12 mouse cellular contexts compared by ENCODE assay signal in the genomic region with DNA sequence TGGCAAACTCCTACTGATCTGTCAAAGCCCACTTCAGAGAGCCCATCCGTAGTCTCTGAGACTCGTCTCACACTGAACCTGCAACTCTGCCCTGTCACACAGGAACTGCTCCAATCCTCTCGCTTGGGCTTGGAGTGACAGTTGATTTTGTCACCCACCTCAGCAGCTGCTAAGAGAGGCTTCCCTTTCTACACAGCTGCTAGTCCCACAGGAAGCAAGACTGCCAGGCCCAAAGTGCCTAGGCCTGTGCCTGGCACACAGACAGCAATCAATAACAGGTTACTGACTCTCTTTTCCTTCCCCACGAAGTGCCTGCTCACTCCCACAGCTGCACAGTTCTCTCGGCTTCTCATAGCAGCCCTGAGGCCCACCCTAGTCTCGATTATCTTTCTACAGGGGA. TPM values are rescaled to one million over a fixed set of nuclear protein-coding genes. Genes with fewer than 3 reads are reported as not detected.
DNase-seq lines count a peak whose midpoint lies in the region; ATAC-seq lines count a peak whose summit lies in the region.
"Had no signal": no experiment of that assay in that cellular context is flagged by ENCODE, and none has a peak within 500 bp of the region (broad histone marks: within the 10 kb centered on the region; RNA-seq: fewer than 3 reads in every experiment).

No protein-coding gene starts in this region.

- 47% methylated on average over 6 of the region's 6 CpGs for WGBS in lung, embryonic 15.5 days
- WGBS in hindbrain, embryonic 15.5 days: 73% methylated on average over 6 of the region's 6 CpGs
- 73% methylated on average over 6 of the region's 6 CpGs for WGBS in midbrain, embryonic 12.5 days

- H3K9ac ChIP-seq in lung, embryonic 15.5 days: peak overlapping the region; percentile 83; the same call in 1 of the 2 replicates
- peak overlapping the region; percentile 95; the same call in 1 of the 2 replicates for H3K9ac ChIP-seq in hindbrain, embryonic 15.5 days
- H3K9ac ChIP-seq in midbrain, embryonic 12.5 days (replicated peaks): no peak overlapping the region

- H3K27me3 ChIP-seq in lung, embryonic 15.5 days: no peaks in the 10 kb centered on the region
- no peaks in the 10 kb centered on the region for H3K27me3 ChIP-seq in hindbrain, embryonic 15.5 days
- H3K27me3 ChIP-seq in midbrain, embryonic 12.5 days: no peaks in the 10 kb centered on the region

- H3K4me2 ChIP-seq in lung, embryonic 15.5 days: peak overlapping the region; percentile 75
- peak overlapping the region; percentile 92; the same call in 1 of the 2 replicates for H3K4me2 ChIP-seq in hindbrain, embryonic 15.5 days
- H3K4me2 ChIP-seq in midbrain, embryonic 12.5 days (replicated peaks): peak overlapping the region; percentile 90

- no peak for DNase-seq in lung, postnatal 4 days
- DNase-seq in thymus, postnatal 14 days: peak; percentile 48
- DNase-seq in adrenal gland, postnatal 14 days: no peak
- DNase-seq in cerebellum, adult 9-11 months: no peak
- DNase-seq: gastrocnemius, postnatal 25 days; heart, postnatal 14 days; layer of hippocampus, postnatal 36 days had no signal

- peak overlapping the region; percentile 92; the same call in 1 of the 2 replicates for H3K27ac ChIP-seq in lung, embryonic 15.5 days
- H3K27ac ChIP-seq in hindbrain, embryonic 15.5 days (replicated peaks): no peak overlapping the region
- no peak overlapping the region for H3K27ac ChIP-seq in midbrain, embryonic 12.5 days (replicated peaks)

- H3K4me3 ChIP-seq in lung, embryonic 15.5 days: peak overlapping the region; percentile 86; the same call in 1 of the 2 replicates
- H3K4me3 ChIP-seq in hindbrain, embryonic 15.5 days: peak overlapping the region; percentile 83; the same call in 1 of the 2 replicates
- peak overlapping the region; percentile 98; the same call in 1 of the 2 replicates for H3K4me3 ChIP-seq in midbrain, embryonic 12.5 days
- H3K4me3 ChIP-seq: megakaryocyte, embryonic 14.5 days had no signal

- H3K4me1 ChIP-seq in lung, embryonic 15.5 days: peaks cover 38% of the 10 kb centered on the region
- H3K4me1 ChIP-seq in hindbrain, embryonic 15.5 days (replicated peaks): peaks cover 45% of the 10 kb centered on the region
- H3K4me1 ChIP-seq in midbrain, embryonic 12.5 days: peaks cover 23% of the 10 kb centered on the region

- no peak for ATAC-seq in lung, embryonic 15.5 days (ENCODE audit: borderline replicate concordance, extremely low read depth, low FRiP score, low TSS enrichment)
- no peak for ATAC-seq in hindbrain, embryonic 15.5 days (ENCODE audit: low FRiP score, low read depth)
- no peak for ATAC-seq in midbrain, embryonic 12.5 days (ENCODE audit: low FRiP score, low read depth)
- ATAC-seq in CD4-positive, CD25-positive, alpha-beta regulatory T cell, adult 4 months: no peak

- peaks cover 5% of the 10 kb centered on the region; the same call in 1 of the 2 replicates for H3K36me3 ChIP-seq in lung, embryonic 15.5 days
- peaks cover 4% of the 10 kb centered on the region; the same call in 1 of the 2 replicates for H3K36me3 ChIP-seq in hindbrain, embryonic 15.5 days
- peaks cover 27% of the 10 kb centered on the region for H3K36me3 ChIP-seq in midbrain, embryonic 12.5 days

- H3K9me3 ChIP-seq in lung, embryonic 15.5 days: no peaks in the 10 kb centered on the region
- H3K9me3 ChIP-seq in hindbrain, embryonic 15.5 days: no peaks in the 10 kb centered on the region
- no peaks in the 10 kb centered on the region for H3K9me3 ChIP-seq in midbrain, embryonic 12.5 days

RNA-seq across cellular contexts. Expression of gene Ptprf, which starts 2.7 kb away (rescaled TPM):
- 73.4 and 82.9 TPM in 2 replicates for polyA plus RNA-seq in lung, embryonic 15.5 days (2015; fragmentation: Nextera tagmentation; extraction: Ambion mirVana)
- polyA plus RNA-seq in hindbrain, embryonic 15.5 days (2015; fragmentation: Nextera tagmentation; extraction: Ambion mirVana): 80.0 and 86.3 TPM in 2 replicates
- polyA plus RNA-seq in midbrain, embryonic 12.5 days (2016; fragmentation: Nextera tagmentation; extraction: Ambion mirVana): 113 and 123 TPM in 2 replicates
- 63.5 and 64.3 TPM in 2 replicates for total RNA-seq in adrenal gland, postnatal 14 days (2021)
- polyA plus RNA-seq in CD4-positive, CD25-positive, alpha-beta regulatory T cell, adult 4 months (2017; shearing (Covaris generic)): under 1 TPM; 0.39 to 0.65 TPM

Comparison
In these comparisons a context has a peak if more than half of its experiments do, and no peak if none do; other contexts are left out.
1. RNA of gene Ptprf, which starts 2.7 kb away (polyA plus RNA-seq): 113 to 123 TPM in midbrain, embryonic 12.5 days, 80.0 to 86.3 TPM in hindbrain, embryonic 15.5 days and 73.4 to 82.9 TPM in lung, embryonic 15.5 days; 0.39 to 0.65 TPM in CD4-positive, CD25-positive, alpha-beta regulatory T cell, adult 4 months; every median in the first group is over 10 times any median in the second.
2. Peak in every context shown above with its lines, with median percentiles within 50 percentile points of each other: H3K4me2 ChIP-seq and H3K4me3 ChIP-seq.